Mouse (Mus musculus) WW6 (cell line): ENCODE data around the gene Unc13d.
A peak's percentile ranks its signal among the peaks of the same experiment; 100 is the strongest.
"Not testable (repeated sequence)": the region's sequence is repeated elsewhere in the genome, so short reads cannot be mapped to it uniquely, and the experiment has no call there.

ENCODE experiments used
- DNase-seq: peaks from one replicate; pipeline ENCODE4 v3.0.0-alpha.2; 2013; ENCODE audit warnings: low read depth, low spot score

Gene Unc13d

GRCm38 (mm10) chr11:116100839-116101238 lies 23.1 kb upstream of the Unc13d start:
- no peak for DNase-seq

- DNase-seq: no peak
These were observed 22.6 kb upstream of the Unc13d start for GRCm38 (mm10) chr11:116100385-116100784.

GRCm38 (mm10) chr11:116099462-116099861 lies 21.7 kb upstream of the Unc13d start:
- DNase-seq: no peak

GRCm38 (mm10) chr11:116098711-116099460 lies 21.1 kb upstream of the Unc13d start:
- DNase-seq: no peak

- DNase-seq: peak; percentile 88
These were observed 18.7 kb upstream of the Unc13d start for GRCm38 (mm10) chr11:116096213-116097108.

DNA sequence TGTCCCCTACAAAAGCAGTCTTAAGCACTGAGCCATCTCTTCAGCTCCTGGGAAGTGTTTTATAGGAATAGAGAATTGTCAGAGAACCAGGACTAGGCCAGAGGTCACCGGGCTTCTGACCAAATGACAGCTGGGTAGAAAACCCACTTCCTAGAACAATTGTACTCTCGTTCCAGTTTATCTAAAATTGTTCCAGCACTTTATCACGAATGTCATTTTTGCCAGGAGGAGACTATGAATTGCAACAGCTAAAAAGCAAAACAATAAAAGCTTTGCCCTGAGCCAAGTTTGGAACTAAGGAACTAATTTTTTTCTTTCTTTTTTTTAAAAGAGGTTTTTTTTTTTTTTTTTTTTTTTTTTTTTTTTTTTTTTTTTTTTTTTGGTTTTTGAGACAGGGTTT lies 17.8 kb upstream of the Unc13d start:
- DNase-seq: no peak

- DNase-seq: no peak
These were observed 16.2 kb upstream of the Unc13d start for GRCm38 (mm10) chr11:116093771-116094565.

DNA sequence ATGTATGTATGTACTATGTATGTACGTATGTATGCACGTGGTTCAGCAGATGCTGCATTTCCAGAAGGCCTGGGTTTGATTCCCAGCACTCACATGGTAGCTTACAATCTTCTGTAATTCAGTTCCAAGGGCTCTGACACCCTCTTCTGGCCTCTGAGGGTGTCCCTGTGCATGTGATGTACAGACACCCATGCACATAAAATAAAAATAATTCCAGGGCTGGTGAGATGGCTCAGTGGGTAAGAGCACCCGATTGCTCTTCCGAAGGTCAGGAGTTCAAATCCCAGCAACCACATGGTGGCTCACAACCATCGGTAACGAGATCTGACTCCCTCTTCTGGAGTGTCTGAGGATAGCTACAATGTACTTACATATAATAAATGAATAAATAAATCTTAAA lies 15.2 kb upstream of the Unc13d start:
- not testable (repeated sequence) for DNase-seq

DNA sequence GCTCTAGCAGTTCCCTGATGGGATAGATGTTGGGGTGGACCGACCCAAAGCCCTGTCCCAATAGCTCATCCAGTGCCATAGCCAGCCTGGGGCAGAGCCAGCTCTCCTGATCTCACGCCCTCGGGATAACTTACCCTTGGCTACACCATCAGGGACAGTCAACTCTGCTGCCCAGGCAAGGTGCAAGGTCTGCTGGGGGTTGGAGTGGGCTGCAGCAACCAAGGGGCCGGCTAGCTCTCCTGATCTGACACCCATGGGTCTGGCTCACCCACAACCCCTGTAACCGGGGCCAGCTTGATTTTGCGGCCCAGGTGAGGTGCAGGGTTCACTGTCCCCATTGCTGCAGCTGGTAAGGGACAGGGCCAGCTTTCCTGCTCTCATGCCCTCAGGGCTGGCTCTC lies 13.8 kb upstream of the Unc13d start:
- no peak for DNase-seq

GRCm38 (mm10) chr11:116089545-116089944 lies 11.8 kb upstream of the Unc13d start:
- DNase-seq: no peak

DNA sequence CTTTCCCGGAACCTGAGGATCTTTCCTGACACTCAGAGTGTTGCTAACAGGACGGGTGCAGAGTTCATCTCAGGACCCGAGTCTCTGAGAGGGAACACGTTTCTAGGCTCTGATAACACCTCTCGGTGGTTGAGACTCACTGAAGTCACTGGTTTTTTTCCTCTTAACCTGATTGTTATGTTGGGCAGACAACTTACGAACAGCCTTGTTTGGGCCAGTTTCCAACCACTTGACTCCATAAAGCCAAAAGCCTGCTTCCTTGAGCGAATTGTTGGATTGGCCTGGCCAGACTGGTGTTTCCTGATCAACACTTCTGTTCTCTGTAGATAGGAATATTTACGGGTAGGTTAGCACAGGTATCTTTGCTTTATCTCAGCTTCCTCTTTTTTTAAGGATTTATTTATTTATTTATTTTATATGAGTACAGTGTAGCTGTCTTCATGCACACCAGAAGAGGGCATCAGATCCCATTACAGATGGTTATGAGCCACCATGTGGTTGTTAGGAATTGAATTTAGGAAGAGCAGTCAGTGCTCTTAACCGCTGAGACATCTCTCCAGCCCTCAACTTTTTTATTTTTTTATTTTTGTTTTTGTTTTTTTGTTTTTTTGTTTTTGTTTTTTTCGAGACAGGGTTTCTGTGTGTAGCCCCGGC lies 11.1 kb upstream of the Unc13d start:
- no peak for DNase-seq

GRCm38 (mm10) chr11:116088188-116088587 lies 10.4 kb upstream of the Unc13d start:
- DNase-seq: no peak

- DNase-seq: peak; percentile 80
These were observed 9.7 kb upstream of the Unc13d start for GRCm38 (mm10) chr11:116087194-116088130.

DNA sequence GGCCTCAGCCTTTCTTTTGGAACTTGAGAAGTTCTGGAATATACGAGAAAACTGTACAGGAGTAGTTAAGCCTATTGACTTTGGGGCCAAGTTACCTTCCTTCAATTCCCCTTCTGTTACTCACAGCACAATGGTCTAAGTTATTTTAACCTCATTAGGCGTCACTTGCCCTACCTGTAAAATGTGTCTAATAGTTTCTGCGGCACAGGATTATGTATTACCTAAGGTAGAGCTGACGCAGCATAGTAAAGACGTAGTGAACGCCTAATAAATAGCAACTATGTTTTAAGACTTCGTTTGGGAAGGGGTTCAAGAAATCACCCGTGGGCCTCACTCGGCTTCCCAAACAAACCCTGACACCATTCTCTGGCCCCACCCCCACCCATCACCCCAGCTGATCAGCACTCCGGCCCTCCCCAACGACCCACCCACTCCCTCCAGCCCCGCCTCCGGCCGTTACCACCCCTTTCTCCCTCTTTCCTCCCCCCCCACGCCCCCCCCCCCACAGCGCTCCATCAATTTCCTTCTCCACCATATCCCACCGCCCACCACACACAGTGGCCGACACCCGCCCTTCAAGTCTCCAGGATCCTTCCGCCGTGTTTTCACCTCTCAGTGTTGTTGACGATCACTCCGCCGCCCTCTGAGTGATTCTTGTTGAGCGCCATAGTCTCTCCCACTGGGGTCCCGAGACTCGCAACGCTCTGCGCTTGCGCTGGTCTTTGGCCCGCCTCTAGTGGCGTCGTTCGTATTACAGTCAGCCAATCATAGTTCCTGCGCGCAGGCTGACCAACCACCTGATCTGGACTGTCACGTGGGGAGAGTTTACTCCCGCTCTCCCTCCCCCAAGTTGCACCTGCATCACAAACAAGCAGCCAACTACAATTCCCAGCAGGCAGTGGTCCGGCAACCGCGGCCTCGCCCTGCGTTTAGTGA lies 8.8 kb upstream of the Unc13d start, which contains the start of gene Wbp2:
TSS of gene Wbp2 (minus strand) at position 738 of the 936 bp plus-strand sequence.
- DNase-seq: peak; percentile 100

- no peak for DNase-seq
These were observed 6.4 kb upstream of the Unc13d start for GRCm38 (mm10) chr11:116084166-116084565.

GRCm38 (mm10) chr11:116083096-116083672 lies 5.4 kb upstream of the Unc13d start:
- DNase-seq: no peak

GRCm38 (mm10) chr11:116081081-116081480 lies 3.3 kb upstream of the Unc13d start:
- no peak for DNase-seq

GRCm38 (mm10) chr11:116079511-116079910 lies 1.8 kb upstream of the Unc13d start:
- DNase-seq: no peak
